ENCODE assay signal across 24 mouse cellular contexts in the genomic region with DNA sequence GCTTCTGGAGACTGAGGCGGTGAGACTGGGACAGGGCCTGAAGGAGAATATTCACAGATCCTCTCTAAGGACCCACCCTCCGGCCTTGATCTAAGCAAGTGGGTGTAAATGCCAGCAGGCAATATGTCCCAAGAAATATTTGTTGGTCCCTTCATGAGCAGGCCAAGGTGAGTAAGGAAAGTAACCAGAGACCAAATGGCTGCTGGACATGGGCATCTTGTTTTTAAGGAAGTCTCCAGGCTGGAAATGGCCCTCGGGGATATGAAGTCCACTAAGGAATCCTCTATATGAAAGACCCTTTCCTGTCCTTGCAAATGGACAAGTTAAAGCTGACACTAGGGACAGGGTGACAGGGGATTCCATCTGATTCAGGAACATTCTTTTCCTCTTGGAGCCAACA. TPM values are rescaled to one million over a fixed set of nuclear protein-coding genes. Genes with fewer than 3 reads are reported as not detected.
DNase-seq lines count a peak whose midpoint lies in the region; ATAC-seq lines count a peak whose summit lies in the region.
"Had no signal": no experiment of that assay in that cellular context is flagged by ENCODE, and none has a peak within 500 bp of the region (broad histone marks: within the 10 kb centered on the region; RNA-seq: fewer than 3 reads in every experiment).

No protein-coding gene starts in this region.

- peak; percentile 34 for DNase-seq in embryo, embryonic 10.5 days (ENCODE audit: low spot score)
- no peak for DNase-seq in embryo, embryonic 10 days (ENCODE audit: low spot score)
- peak; percentile 42 for DNase-seq in hindbrain, embryonic 11.5 days (ENCODE audit: low spot score)
- DNase-seq in left cerebral cortex, adult 9 months (ENCODE audit: low spot score in 2 of 2), result no peak
- no peak for DNase-seq in right cerebral cortex, postnatal 36 days (ENCODE audit: low spot score in 2 of 2)
- DNase-seq: adrenal gland, postnatal 14 days; B cell, adult 2 months; cerebellum, adult 2 months; cerebellum, postnatal 10 days; gastrocnemius, adult 2 months; gastrocnemius, postnatal 25 days; heart, postnatal 36 days had no signal

- no peak overlapping the region for H3K9ac ChIP-seq in hindbrain, embryonic 11.5 days (ENCODE audit: low read depth, low read length)
- no peak overlapping the region for H3K9ac ChIP-seq in hindbrain, embryonic 16.5 days (ENCODE audit: low read depth, low read length)
- H3K9ac ChIP-seq in midbrain, embryonic 15.5 days, result no peak overlapping the region
- H3K9ac ChIP-seq in midbrain, embryonic 13.5 days (replicated peaks), result no peak overlapping the region
- H3K9ac ChIP-seq: heart, embryonic 13.5 days; hindbrain, embryonic 15.5 days had no signal

- H3K4me3 ChIP-seq in hindbrain, embryonic 11.5 days (ENCODE audit: low read depth, low read length), result no peak overlapping the region
- no peak overlapping the region for H3K4me3 ChIP-seq in hindbrain, embryonic 16.5 days (ENCODE audit: low read length)
- H3K4me3 ChIP-seq in midbrain, embryonic 15.5 days, result no peak overlapping the region
- no peak overlapping the region for H3K4me3 ChIP-seq in midbrain, embryonic 13.5 days (replicated peaks)
- H3K4me3 ChIP-seq: embryonic facial prominence, embryonic 10.5 days; gastrocnemius, adult 2 months; heart, embryonic 13.5 days; hindbrain, embryonic 15.5 days had no signal

- ATAC-seq in hindbrain, embryonic 11.5 days (ENCODE audit: low FRiP score), result no peak
- no peak for ATAC-seq in hindbrain, embryonic 16.5 days
- ATAC-seq in midbrain, embryonic 15.5 days (replicated peaks), result no peak
- no peak for ATAC-seq in midbrain, embryonic 13.5 days
- ATAC-seq: CD4-positive, CD25-positive, alpha-beta regulatory T cell, adult 4 months; forebrain, embryonic 14.5 days; inflammation-experienced regulatory T-cells, adult 6 months; intestine, postnatal 0 days had no signal

- no peak overlapping the region for H3K4me2 ChIP-seq in hindbrain, embryonic 11.5 days (replicated peaks; ENCODE audit: low read depth, low read length)
- no peak overlapping the region for H3K4me2 ChIP-seq in hindbrain, embryonic 16.5 days (ENCODE audit: low read length)
- H3K4me2 ChIP-seq in midbrain, embryonic 15.5 days, result no peak overlapping the region
- no peak overlapping the region for H3K4me2 ChIP-seq in midbrain, embryonic 13.5 days (replicated peaks)
- H3K4me2 ChIP-seq: heart, embryonic 13.5 days; hindbrain, embryonic 15.5 days had no signal

- H3K36me3 ChIP-seq in hindbrain, embryonic 11.5 days (ENCODE audit: control insufficient read depth, insufficient read depth, low read length), result no peaks in the 10 kb centered on the region
- no peaks in the 10 kb centered on the region for H3K36me3 ChIP-seq in hindbrain, embryonic 16.5 days (ENCODE audit: control insufficient read depth, insufficient read depth, low read length)
- H3K36me3 ChIP-seq in midbrain, embryonic 15.5 days (replicated peaks), result no peaks in the 10 kb centered on the region
- H3K36me3 ChIP-seq in midbrain, embryonic 13.5 days, result no peaks in the 10 kb centered on the region
- H3K36me3 ChIP-seq: embryonic facial prominence, embryonic 10.5 days; G1E; heart, embryonic 13.5 days; hindbrain, embryonic 15.5 days had no signal

- H3K27ac ChIP-seq in hindbrain, embryonic 11.5 days (ENCODE audit: low read depth, low read length), result no peak overlapping the region
- H3K27ac ChIP-seq in hindbrain, embryonic 16.5 days (ENCODE audit: low read depth, low read length), result no peak overlapping the region
- peak overlapping the region; percentile 72; the same call in 1 of the 2 replicates for H3K27ac ChIP-seq in midbrain, embryonic 15.5 days
- H3K27ac ChIP-seq in midbrain, embryonic 13.5 days, result no peak overlapping the region
- H3K27ac ChIP-seq: embryonic facial prominence, embryonic 10.5 days; gastrocnemius, adult 2 months; heart, embryonic 13.5 days; hindbrain, embryonic 15.5 days had no signal

- no peaks in the 10 kb centered on the region for H3K9me3 ChIP-seq in hindbrain, embryonic 11.5 days (ENCODE audit: control insufficient read depth, low read length)
- no peaks in the 10 kb centered on the region for H3K9me3 ChIP-seq in hindbrain, embryonic 16.5 days (ENCODE audit: control insufficient read depth, low read length)
- H3K9me3 ChIP-seq in midbrain, embryonic 15.5 days, result no peaks in the 10 kb centered on the region
- no peaks in the 10 kb centered on the region for H3K9me3 ChIP-seq in midbrain, embryonic 13.5 days
- H3K9me3 ChIP-seq: embryonic facial prominence, embryonic 10.5 days; G1E; heart, embryonic 13.5 days; hindbrain, embryonic 15.5 days had no signal

- WGBS in hindbrain, embryonic 11.5 days, result 60% methylated on average over 3 of the region's 3 CpGs
- WGBS in hindbrain, embryonic 16.5 days, result 67% methylated on average over 3 of the region's 3 CpGs
- WGBS in midbrain, embryonic 15.5 days, result 79% methylated on average over 3 of the region's 3 CpGs
- 68% methylated on average over 3 of the region's 3 CpGs for WGBS in midbrain, embryonic 13.5 days

- H3K4me1 ChIP-seq in hindbrain, embryonic 11.5 days (replicated peaks; ENCODE audit: control insufficient read depth, insufficient read depth, low read length), result no peaks in the 10 kb centered on the region; the same call in 1 of the 2 replicates
- no peaks in the 10 kb centered on the region for H3K4me1 ChIP-seq in hindbrain, embryonic 16.5 days (ENCODE audit: control insufficient read depth, insufficient read depth, low read depth, low read length)
- H3K4me1 ChIP-seq in midbrain, embryonic 15.5 days, result peaks cover 24% of the 10 kb centered on the region
- peaks cover 60% of the 10 kb centered on the region for H3K4me1 ChIP-seq in midbrain, embryonic 13.5 days (replicated peaks)

- H3K27me3 ChIP-seq in hindbrain, embryonic 11.5 days (ENCODE audit: control insufficient read depth, insufficient read depth, low read length), result peaks cover 73% of the 10 kb centered on the region
- H3K27me3 ChIP-seq in hindbrain, embryonic 16.5 days (replicated peaks; ENCODE audit: control insufficient read depth, insufficient read depth, low read length), result peaks cover 55% of the 10 kb centered on the region
- peaks cover 35% of the 10 kb centered on the region for H3K27me3 ChIP-seq in midbrain, embryonic 15.5 days (replicated peaks)
- H3K27me3 ChIP-seq in midbrain, embryonic 13.5 days, result peaks cover 55% of the 10 kb centered on the region

RNA-seq across cellular contexts. Expression of a gene that starts 20.5 kb away (rescaled TPM):
- polyA plus RNA-seq in hindbrain, embryonic 11.5 days (2014; fragmentation: Nextera tagmentation; extraction: Ambion mirVana), result 13.9 TPM in 2 replicates
- polyA plus RNA-seq in hindbrain, embryonic 16.5 days (2015; fragmentation: Nextera tagmentation; extraction: Ambion mirVana), result 21.0 and 26.3 TPM in 2 replicates
- 83.5 and 83.6 TPM in 2 replicates for polyA plus RNA-seq in midbrain, embryonic 15.5 days (2015; fragmentation: Nextera tagmentation; extraction: Ambion mirVana)
- 133 and 155 TPM in 2 replicates for polyA plus RNA-seq in midbrain, embryonic 13.5 days (2015; fragmentation: Nextera tagmentation; extraction: Ambion mirVana)
- polyA plus RNA-seq: CD4-positive, CD25-positive, alpha-beta regulatory T cell, adult 4 months; G1E; heart, embryonic 13.5 days; heart, postnatal 0 days; inflammation-experienced regulatory T-cells, adult 6 months; intestine, postnatal 0 days had no signal

Comparison
In these comparisons a context has a peak if more than half of its experiments do, and no peak if none do; other contexts are left out.
1. DNase-seq: peak in embryo, embryonic 10.5 days (single experiment) and hindbrain, embryonic 11.5 days (single experiment); none in embryo, embryonic 10 days (single experiment), left cerebral cortex, adult 9 months (0 of 2) and right cerebral cortex, postnatal 36 days (0 of 2).